Mouse (Mus musculus): ENCODE results near the gene Lbh. TPM values are rescaled to one million over a fixed set of nuclear protein-coding genes. Genes with fewer than 3 reads are reported as not detected.
A peak's percentile ranks its signal among the peaks of the same experiment; 100 is the strongest.

Gene Lbh
- total and polyA plus RNA-seq, 2 experiments from 2014 or later, result 28.5 to 478 TPM

- WGBS, result 54% methylated on average over 11 of the region's 11 CpGs
- H3K27ac ChIP-seq (ENCODE audit: low read depth), result peak overlapping the region; percentile 85
- no peak overlapping the region for H3K4me3 ChIP-seq (ENCODE audit: low read depth, low read length)
- 0 out of 2 replicates have a peak overlapping the region, but pooled peaks have one; percentile 15 for H3K9ac ChIP-seq (replicated peaks; ENCODE audit: low read depth, low read length)
- H3K4me2 ChIP-seq (ENCODE audit: low read depth, low read length), result no peak overlapping the region
- peaks cover 69% of the 10 kb centered on the region for H3K36me3 ChIP-seq (replicated peaks; ENCODE audit: control insufficient read depth, insufficient read depth, low read length)
- peak; percentile 69 for DNase-seq (ENCODE audit: low spot score)
- H3K4me1 ChIP-seq (ENCODE audit: control insufficient read depth, insufficient read depth), result peaks cover 64% of the 10 kb centered on the region
- TF ChIP-seq EP300 (IDR thresholded peaks at IDR 0.05; ENCODE audit: low read depth), result no peak
- no peak for TF ChIP-seq CTCF (IDR thresholded peaks at IDR 0.05; ENCODE audit: low read depth)
- no peaks in the 10 kb centered on the region for H3K9me3 ChIP-seq (replicated peaks; ENCODE audit: control insufficient read depth, low read length)
- no peaks in the 10 kb centered on the region for H3K27me3 ChIP-seq (ENCODE audit: control insufficient read depth, insufficient read depth, low read length)
- ATAC-seq (ENCODE audit: insufficient read depth, low read depth), result peak; percentile 70
These were observed 20.1 kb downstream of the Lbh start for GRCm38 (mm10) chr17:72938026-72938795.

GRCm38 (mm10) chr17:72938871-72939568 lies 20.9 kb downstream of the Lbh start:
- Histone ChIP-seq H3K4me1 (ENCODE audit: control insufficient read depth, insufficient read depth) (peaks cover 58% of the 10 kb centered on the region), H3K36me3 (replicated peaks; ENCODE audit: control insufficient read depth, insufficient read depth, low read length) (peaks cover 61% of the 10 kb centered on the region), H3K9me3 (replicated peaks; ENCODE audit: control insufficient read depth, low read length) (no peaks in the 10 kb centered on the region), H3K4me3 (ENCODE audit: low read depth, low read length) (no peak overlapping the region), H3K4me2 (ENCODE audit: low read depth, low read length) (no peak overlapping the region), H3K27ac (ENCODE audit: low read depth) (peak overlapping the region; percentile 85), H3K27me3 (ENCODE audit: control insufficient read depth, insufficient read depth, low read length) (no peaks in the 10 kb centered on the region), H3K9ac (replicated peaks; ENCODE audit: low read depth, low read length) (no peak overlapping the region)
- ATAC-seq (ENCODE audit: insufficient read depth, low read depth) (no peak), DNase-seq (ENCODE audit: low spot score) (no peak)
- 64% methylated on average over 15 of the region's 15 CpGs for WGBS
- TF ChIP-seq EP300 (IDR thresholded peaks at IDR 0.05; ENCODE audit: low read depth), result no peak
- TF ChIP-seq CTCF (IDR thresholded peaks at IDR 0.05; ENCODE audit: low read depth), result no peak

- no peak overlapping the region for H3K9ac ChIP-seq (replicated peaks; ENCODE audit: low read depth, low read length)
- peaks cover 57% of the 10 kb centered on the region for H3K36me3 ChIP-seq (replicated peaks; ENCODE audit: control insufficient read depth, insufficient read depth, low read length)
- WGBS, result 43% methylated on average over 6 of the region's 6 CpGs
- peak overlapping the region; percentile 85; the same call in 1 of the 2 replicates for H3K27ac ChIP-seq (ENCODE audit: low read depth)
- no peak overlapping the region for H3K4me2 ChIP-seq (ENCODE audit: low read depth, low read length)
- ATAC-seq (ENCODE audit: insufficient read depth, low read depth) (no peak), DNase-seq (ENCODE audit: low spot score) (no peak)
- TF ChIP-seq CTCF (IDR thresholded peaks at IDR 0.05; ENCODE audit: low read depth) (no peak), EP300 (IDR thresholded peaks at IDR 0.05; ENCODE audit: low read depth) (no peak)
- H3K27me3 ChIP-seq (ENCODE audit: control insufficient read depth, insufficient read depth, low read length), result no peaks in the 10 kb centered on the region
- H3K4me1 ChIP-seq (ENCODE audit: control insufficient read depth, insufficient read depth), result peaks cover 56% of the 10 kb centered on the region
- H3K9me3 ChIP-seq (replicated peaks; ENCODE audit: control insufficient read depth, low read length), result no peaks in the 10 kb centered on the region
- H3K4me3 ChIP-seq (ENCODE audit: low read depth, low read length), result no peak overlapping the region
These were observed 21.4 kb downstream of the Lbh start for GRCm38 (mm10) chr17:72939569-72939899.

- DNase-seq (ENCODE audit: low spot score) (no peak), ATAC-seq (ENCODE audit: insufficient read depth, low read depth) (no peak)
- H3K9ac ChIP-seq (replicated peaks; ENCODE audit: low read depth, low read length), result no peak overlapping the region
- no peak overlapping the region for H3K4me2 ChIP-seq (ENCODE audit: low read depth, low read length)
- no peaks in the 10 kb centered on the region for H3K9me3 ChIP-seq (replicated peaks; ENCODE audit: control insufficient read depth, low read length)
- TF ChIP-seq EP300 (IDR thresholded peaks at IDR 0.05; ENCODE audit: low read depth) (no peak), CTCF (IDR thresholded peaks at IDR 0.05; ENCODE audit: low read depth) (no peak)
- peaks cover 27% of the 10 kb centered on the region; the same call in 1 of the 2 replicates for H3K4me1 ChIP-seq (ENCODE audit: control insufficient read depth, insufficient read depth)
- no peak overlapping the region for H3K4me3 ChIP-seq (ENCODE audit: low read depth, low read length)
- no peaks in the 10 kb centered on the region for H3K27me3 ChIP-seq (ENCODE audit: control insufficient read depth, insufficient read depth, low read length)
- WGBS, result 39% methylated on average over 5 of the region's 5 CpGs
- H3K27ac ChIP-seq (ENCODE audit: low read depth), result peak overlapping the region; percentile 56
- peaks cover 28% of the 10 kb centered on the region for H3K36me3 ChIP-seq (replicated peaks; ENCODE audit: control insufficient read depth, insufficient read depth, low read length)
These were observed 26.3 kb downstream of the Lbh start for GRCm38 (mm10) chr17:72944368-72944767.

GRCm38 (mm10) chr17:72947111-72947859 lies 29.2 kb downstream of the Lbh start:
- no peaks in the 10 kb centered on the region for H3K9me3 ChIP-seq (replicated peaks; ENCODE audit: control insufficient read depth, low read length)

More at GRCm38 (mm10) chr17:72947111-72947859, 29.2 kb downstream of the Lbh start:
- Histone ChIP-seq H3K4me1 (ENCODE audit: control insufficient read depth, insufficient read depth) (peaks cover 16% of the 10 kb centered on the region), H3K27ac (ENCODE audit: low read depth) (peak overlapping the region; percentile 47; the same call in 1 of the 2 replicates), H3K4me2 (ENCODE audit: low read depth, low read length) (no peak overlapping the region), H3K36me3 (replicated peaks; ENCODE audit: control insufficient read depth, insufficient read depth, low read length) (peaks cover under 1% of the 10 kb centered on the region; the same call in 1 of the 2 replicates), H3K27me3 (ENCODE audit: control insufficient read depth, insufficient read depth, low read length) (no peaks in the 10 kb centered on the region), H3K9ac (replicated peaks; ENCODE audit: low read depth, low read length) (no peak overlapping the region), H3K4me3 (ENCODE audit: low read depth, low read length) (no peak overlapping the region)
- WGBS, result 45% methylated on average over 6 of the region's 6 CpGs
- ATAC-seq (ENCODE audit: insufficient read depth, low read depth) (no peak), DNase-seq (ENCODE audit: low spot score) (no peak)
- TF ChIP-seq CTCF (IDR thresholded peaks at IDR 0.05; ENCODE audit: low read depth) (no peak), EP300 (IDR thresholded peaks at IDR 0.05; ENCODE audit: low read depth) (no peak)
